Mouse (Mus musculus): ENCODE measurements at regions not wholly inside any gene's neighbourhood (a gene's known extent, or its start where the extent isn't known, plus 50 kb on each side); places are given as distances from the start of the nearest gene placed in this dataset.

DNA sequence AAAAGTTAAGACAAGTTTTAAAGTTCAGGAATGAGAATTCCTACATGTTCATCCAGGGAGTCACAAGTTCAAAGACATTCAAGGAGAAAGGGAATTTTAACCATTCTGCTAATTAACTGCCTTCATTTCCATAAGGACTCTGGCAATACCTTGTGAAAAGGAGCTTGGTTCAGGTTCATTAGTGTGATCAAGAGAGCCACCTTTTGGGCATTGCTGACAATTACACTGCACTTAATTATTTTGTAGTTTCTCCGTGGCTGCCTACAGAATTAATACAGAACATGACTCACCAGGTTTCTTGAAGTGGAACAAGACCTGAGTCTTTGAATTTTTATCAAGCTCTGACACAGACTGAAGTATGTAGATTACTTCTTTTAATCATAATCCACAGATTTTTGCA, 52.4 kb upstream of the Ankef1 start:
- peak; percentile 16 for DNase-seq (ENCODE audit: low read depth, low spot score)
